Mouse (Mus musculus) limb, embryonic 14.5 days (tissue): Measurements from ENCODE around the gene Numb. TPM values are rescaled to one million over a fixed set of nuclear protein-coding genes. Genes with fewer than 3 reads are reported as not detected.

ENCODE experiments used
- ATAC-seq: fragments of 200-750 bp; cut with Nextera tagmentation; 2 replicates; pipeline ENCODE4 v1.8.0; 2017; ENCODE audit warnings: low read depth, moderate number of reproducible peaks, moderate TSS enrichment; ENCODE audit not compliant: low FRiP score
- DNase-seq: peaks from one replicate; pipeline ENCODE4 v3.0.0-alpha.2; 2015; ENCODE audit warnings: low spot score
- H3K27ac ChIP-seq: fragments of 300-500 bp; sonication (generic); replicated peaks from 2 replicates; pipeline ENCODE4 v1.5.1; 2014; ENCODE audit warnings: low read depth, mild to moderate bottlenecking, low read length, moderate library complexity, mixed read lengths
- H3K27me3 ChIP-seq: fragments of 300-500 bp; sonication (generic); 2 replicates; pipeline ENCODE4 v1.6.1; 2014; ENCODE audit warnings: low read length, mixed read lengths; ENCODE audit not compliant: control insufficient read depth, insufficient read depth
- H3K36me3 ChIP-seq: fragments of 300-500 bp; sonication (generic); 2 replicates; pipeline ENCODE4 v1.6.1; 2014; ENCODE audit warnings: mild to moderate bottlenecking, low read length, moderate library complexity, mixed read lengths; ENCODE audit not compliant: control insufficient read depth, insufficient read depth
- H3K4me1 ChIP-seq: fragments of 300-500 bp; sonication (generic); 2 replicates; pipeline ENCODE4 v1.6.1; 2014; ENCODE audit warnings: antibody characterized with exemption, low read length, mixed read lengths; ENCODE audit not compliant: control insufficient read depth, insufficient read depth
- H3K4me2 ChIP-seq: fragments of 300-500 bp; sonication (generic); replicated peaks from 2 replicates; pipeline ENCODE4 v1.6.1; 2014; ENCODE audit warnings: low read depth, mild to moderate bottlenecking, low read length, moderate library complexity; ENCODE audit not compliant: severe bottlenecking
- H3K4me3 ChIP-seq: fragments of 300-500 bp; sonication (generic); replicated peaks from 2 replicates; pipeline ENCODE4 v1.5.1; 2014; ENCODE audit warnings: low read length
- H3K9ac ChIP-seq: fragments of 300-500 bp; sonication (generic); 2 replicates; pipeline ENCODE4 v1.6.1; 2014; ENCODE audit warnings: mild to moderate bottlenecking, low read depth, low read length, moderate library complexity; ENCODE audit not compliant: severe bottlenecking
- H3K9me3 ChIP-seq: fragments of 300-500 bp; sonication (generic); 2 replicates; pipeline ENCODE4 v1.6.1; 2016; ENCODE audit warnings: low read length; ENCODE audit not compliant: control insufficient read depth
- POLR2A ChIP-seq: fragments of 200-500 bp; IDR thresholded peaks from 2 replicates; pipeline ENCODE4 v1.8.0; 2012; ENCODE audit warnings: inconsistent platforms, mild to moderate bottlenecking, moderate library complexity, borderline replicate concordance; ENCODE audit not compliant: insufficient read depth, insufficient read length; ENCODE audit errors: extremely low read depth
- WGBS: fragments of 180-500 bp; shearing (Covaris S2); extraction: QIAGEN DNeasy Blood & Tissue Kit; methylation state at CpG from one replicate; pipeline ENCODE4 v1.1.7; 2014; 5-methylcytosine and 5-hydroxymethylcytosine counted together
- polyA plus RNA-seq, 2 experiments: library from polyadenylated mRNA; depleted of rRNA in 1 of 2; stranded (reverse) in 1 of 2; unstranded in 1 of 2; fragments of >200 nt; fragmentation: Nextera tagmentation in 1 of 2; extraction: Ambion mirVana in 1 of 2; gene quantifications; 2 replicates each; pipeline versions ENCODE4 v1.2.1 to v1.2.3; 2012 to 2014

Numb gene
- polyA plus RNA-seq, 2 experiments: 31.3 to 53.8 TPM

- 85% methylated on average over 4 of the region's 4 CpGs for WGBS
- no peak for TF ChIP-seq POLR2A
- H3K27me3 ChIP-seq: no peaks in the 10 kb centered on the region
Observed at GRCm38 (mm10) chr12:83927747-83928146, 6.0 kb upstream of the Numb start.

GRCm38 (mm10) chr12:83926061-83926460 is 4.3 kb upstream of the Numb start:
- no peak for ATAC-seq
- no peaks in the 10 kb centered on the region for H3K27me3 ChIP-seq
- no peak overlapping the region for H3K4me2 ChIP-seq
- no peaks in the 10 kb centered on the region for H3K36me3 ChIP-seq
- DNase-seq: no peak
- H3K9ac ChIP-seq: no peak overlapping the region
- H3K9me3 ChIP-seq: no peaks in the 10 kb centered on the region
- H3K4me1 ChIP-seq: peaks cover 9% of the 10 kb centered on the region; the same call in 1 of the 2 replicates
- TF ChIP-seq POLR2A: no peak
- H3K27ac ChIP-seq: no peak overlapping the region
- H3K4me3 ChIP-seq: no peak overlapping the region
- WGBS: 67% methylated on average over 2 of the region's 2 CpGs

More at GRCm38 (mm10) chr12:83927747-83928146, 6.0 kb upstream of the Numb start:
- Histone ChIP-seq H3K4me2 (no peak overlapping the region), H3K4me3 (no peak overlapping the region), H3K9ac (no peak overlapping the region), H3K36me3 (no peaks in the 10 kb centered on the region), H3K27ac (no peak overlapping the region), H3K4me1 (peaks cover 9% of the 10 kb centered on the region; the same call in 1 of the 2 replicates), H3K9me3 (no peaks in the 10 kb centered on the region)
- DNase-seq (no peak), ATAC-seq (no peak)

DNA sequence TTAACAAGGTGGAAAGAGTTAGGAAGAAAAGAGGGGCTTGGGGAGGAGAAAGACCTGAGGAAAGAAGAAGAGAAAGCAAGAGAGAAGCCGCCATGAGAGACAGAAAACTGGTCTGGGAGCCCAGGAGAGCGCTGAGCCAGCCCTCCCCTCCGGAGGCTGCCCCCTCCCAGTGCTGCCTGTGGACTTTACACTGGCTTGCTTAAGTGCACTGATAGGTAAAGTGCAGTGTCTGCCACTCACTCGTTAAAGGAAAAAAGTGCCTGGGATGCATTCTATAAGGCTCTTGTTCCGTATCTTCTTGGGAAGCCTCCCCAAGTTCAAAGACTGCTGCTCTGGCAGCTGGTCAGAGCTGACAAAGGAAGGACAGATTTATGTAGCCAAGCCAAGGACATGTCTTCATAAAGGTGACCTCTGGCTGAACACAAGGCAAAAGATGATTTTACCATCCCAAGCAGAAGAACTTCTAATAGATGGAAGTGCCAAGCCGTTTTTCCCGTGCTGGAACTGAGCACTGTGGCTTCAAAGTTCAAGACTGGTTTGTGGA is 3.5 kb upstream of the Numb start:
- no peaks in the 10 kb centered on the region for H3K27me3 ChIP-seq
- DNase-seq (no peak), ATAC-seq (no peak)
- H3K36me3 ChIP-seq: no peaks in the 10 kb centered on the region
- H3K4me1 ChIP-seq: peaks cover 13% of the 10 kb centered on the region; the same call in 1 of the 2 replicates
- H3K9me3 ChIP-seq: no peaks in the 10 kb centered on the region
- no peak for TF ChIP-seq POLR2A
- no peak overlapping the region for H3K27ac ChIP-seq
- 63% methylated on average over 7 of the region's 7 CpGs for WGBS
- H3K4me3 ChIP-seq: no peak overlapping the region
- no peak overlapping the region for H3K9ac ChIP-seq
- H3K4me2 ChIP-seq: no peak overlapping the region

DNA sequence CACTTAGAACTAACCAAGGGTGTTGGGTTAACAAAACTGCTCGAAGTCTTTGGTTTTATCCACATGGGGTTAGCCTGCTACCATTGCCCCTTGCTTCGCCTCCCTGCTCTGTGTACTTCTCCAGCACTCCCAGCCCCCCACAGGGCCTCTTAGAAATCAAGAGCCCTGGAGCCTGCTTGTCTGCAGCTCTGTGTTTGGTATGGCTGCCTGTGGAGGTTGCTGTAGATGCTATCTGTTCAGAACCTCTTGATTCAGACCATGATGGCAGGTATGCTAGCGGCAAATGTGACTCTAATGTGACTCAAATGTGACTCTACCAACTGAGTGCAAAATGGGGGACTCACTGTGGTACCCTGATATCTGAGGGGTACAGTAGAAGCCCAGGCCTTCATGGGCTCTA is 2.6 kb upstream of the Numb start:
- no peak overlapping the region for H3K9ac ChIP-seq
- H3K9me3 ChIP-seq: no peaks in the 10 kb centered on the region
- no peak for ATAC-seq
- H3K27ac ChIP-seq: no peak overlapping the region
- H3K36me3 ChIP-seq: no peaks in the 10 kb centered on the region
- peaks cover 14% of the 10 kb centered on the region; the same call in 1 of the 2 replicates for H3K4me1 ChIP-seq
- WGBS: 67% methylated on average over 3 of the region's 3 CpGs
- no peaks in the 10 kb centered on the region for H3K27me3 ChIP-seq
- no peak overlapping the region for H3K4me3 ChIP-seq
- no peak for TF ChIP-seq POLR2A
- H3K4me2 ChIP-seq: no peak overlapping the region
- no peak for DNase-seq

DNA sequence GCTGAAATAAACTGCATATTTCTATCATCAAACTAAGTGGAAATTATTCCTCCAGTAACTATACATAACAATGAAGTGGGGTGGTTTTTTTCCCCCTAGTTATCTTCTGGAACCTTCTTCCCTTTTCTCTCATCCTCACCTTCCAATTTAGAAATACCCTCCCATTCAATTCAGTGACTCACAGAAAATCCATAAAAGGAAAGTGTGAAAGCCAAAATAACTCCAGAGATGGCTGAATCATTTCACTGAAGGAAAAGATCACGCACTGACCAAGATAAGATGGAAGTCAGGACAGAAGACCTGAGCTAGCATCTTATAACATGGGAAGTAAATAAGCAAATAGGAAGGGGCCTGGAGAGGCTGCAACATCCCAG is 1.7 kb upstream of the Numb start:
- no peak for DNase-seq
- Histone ChIP-seq H3K4me1 (peaks cover 14% of the 10 kb centered on the region; the same call in 1 of the 2 replicates), H3K4me3 (no peak overlapping the region), H3K9me3 (no peaks in the 10 kb centered on the region), H3K9ac (no peak overlapping the region), H3K4me2 (no peak overlapping the region), H3K27ac (no peak overlapping the region), H3K27me3 (no peaks in the 10 kb centered on the region), H3K36me3 (no peaks in the 10 kb centered on the region)
- no peak for TF ChIP-seq POLR2A
- 88% methylated on average over 1 of the region's 1 CpGs for WGBS
- ATAC-seq: no peak
